Mouse (Mus musculus): ENCODE results near the gene Epb41. TPM values are rescaled to one million over a fixed set of nuclear protein-coding genes. Genes with fewer than 3 reads are reported as not detected.

Gene Epb41
- polyA plus RNA-seq, 1 experiment from 2014 or later, result 91.9 TPM

GRCm38 (mm10) chr4:131970244-131970853 lies 104.8 kb downstream of the Epb41 start:
- 98% methylated on average over 7 of the region's 7 CpGs for WGBS (ENCODE audit: missing documents)
- peaks cover 84% of the 10 kb centered on the region for H3K36me3 ChIP-seq (ENCODE audit: inconsistent target)
- H3K79me2 ChIP-seq (ENCODE audit: inconsistent target), result no peaks in the 10 kb centered on the region
- H3K27ac ChIP-seq, result no peak overlapping the region
- H3K4me3 ChIP-seq (ENCODE audit: inconsistent target), result no peak overlapping the region

- WGBS (ENCODE audit: missing documents), result 100% methylated on average over 2 of the region's 2 CpGs
- no peak overlapping the region for H3K27ac ChIP-seq
- no peak overlapping the region for H3K4me3 ChIP-seq (ENCODE audit: inconsistent target)
- H3K79me2 ChIP-seq (ENCODE audit: inconsistent target), result no peaks in the 10 kb centered on the region
- peaks cover 84% of the 10 kb centered on the region for H3K36me3 ChIP-seq (ENCODE audit: inconsistent target)
These were observed 106.2 kb downstream of the Epb41 start for GRCm38 (mm10) chr4:131968873-131969272.

GRCm38 (mm10) chr4:131957161-131957560 lies 118.0 kb downstream of the Epb41 start:
- Histone ChIP-seq H3K79me2 (ENCODE audit: inconsistent target) (no peaks in the 10 kb centered on the region), H3K27ac (no peak overlapping the region), H3K36me3 (ENCODE audit: inconsistent target) (peaks cover 43% of the 10 kb centered on the region), H3K4me3 (ENCODE audit: inconsistent target) (no peak overlapping the region)
- WGBS (ENCODE audit: missing documents), result 92% methylated on average over 3 of the region's 3 CpGs

GRCm38 (mm10) chr4:131950657-131951056 lies 124.5 kb downstream of the Epb41 start:
- H3K79me2 ChIP-seq (ENCODE audit: inconsistent target), result no peaks in the 10 kb centered on the region
- no peak overlapping the region for H3K27ac ChIP-seq
- no peak overlapping the region for H3K4me3 ChIP-seq (ENCODE audit: inconsistent target)
- H3K36me3 ChIP-seq (ENCODE audit: inconsistent target), result peaks cover 19% of the 10 kb centered on the region
- WGBS (ENCODE audit: missing documents), result 94% methylated on average over 8 of the region's 8 CpGs

- 98% methylated on average over 4 of the region's 5 CpGs for WGBS (ENCODE audit: missing documents)
- H3K4me3 ChIP-seq (ENCODE audit: inconsistent target), result no peak overlapping the region
- peaks cover 12% of the 10 kb centered on the region for H3K36me3 ChIP-seq (ENCODE audit: inconsistent target)
- no peak overlapping the region for H3K27ac ChIP-seq
- H3K79me2 ChIP-seq (ENCODE audit: inconsistent target), result no peaks in the 10 kb centered on the region
These were observed 125.2 kb downstream of the Epb41 start for GRCm38 (mm10) chr4:131949903-131950302.

GRCm38 (mm10) chr4:131947848-131948247 lies 127.3 kb downstream of the Epb41 start:
- Histone ChIP-seq H3K36me3 (ENCODE audit: inconsistent target) (no peaks in the 10 kb centered on the region; the same call in 1 of the 2 replicates), H3K79me2 (ENCODE audit: inconsistent target) (no peaks in the 10 kb centered on the region), H3K4me3 (ENCODE audit: inconsistent target) (no peak overlapping the region), H3K27ac (no peak overlapping the region)
- WGBS (ENCODE audit: missing documents), result 98% methylated on average over 11 of the region's 11 CpGs

- H3K36me3 ChIP-seq (ENCODE audit: inconsistent target), result peaks cover 7% of the 10 kb centered on the region
- H3K4me3 ChIP-seq (ENCODE audit: inconsistent target), result no peak overlapping the region
- H3K27ac ChIP-seq, result no peak overlapping the region
- no peaks in the 10 kb centered on the region for H3K79me2 ChIP-seq (ENCODE audit: inconsistent target)
- WGBS (ENCODE audit: missing documents), result 98% methylated on average over 4 of the region's 4 CpGs
These were observed 134.3 kb downstream of the Epb41 start for GRCm38 (mm10) chr4:131940846-131941245.

GRCm38 (mm10) chr4:131939459-131939858 lies 135.7 kb downstream of the Epb41 start:
- no peak overlapping the region for H3K4me3 ChIP-seq (ENCODE audit: inconsistent target)
- no peaks in the 10 kb centered on the region for H3K79me2 ChIP-seq (ENCODE audit: inconsistent target)
- H3K27ac ChIP-seq, result no peak overlapping the region
- H3K36me3 ChIP-seq (ENCODE audit: inconsistent target), result peaks cover 21% of the 10 kb centered on the region
- WGBS (ENCODE audit: missing documents), result 91% methylated on average over 2 of the region's 2 CpGs

GRCm38 (mm10) chr4:131929146-131929545 lies 146.0 kb downstream of the Epb41 start:
- no peak overlapping the region for H3K4me3 ChIP-seq (ENCODE audit: inconsistent target)
- peaks cover 84% of the 10 kb centered on the region for H3K36me3 ChIP-seq (ENCODE audit: inconsistent target)
- H3K79me2 ChIP-seq (ENCODE audit: inconsistent target), result no peaks in the 10 kb centered on the region
- H3K27ac ChIP-seq, result no peak overlapping the region
- 86% methylated on average over 6 of the region's 6 CpGs for WGBS (ENCODE audit: missing documents)

GRCm38 (mm10) chr4:131924096-131924810 lies 150.9 kb downstream of the Epb41 start:
- 75% methylated on average over 6 of the region's 6 CpGs for WGBS (ENCODE audit: missing documents)
- H3K27ac ChIP-seq, result no peak overlapping the region

GRCm38 (mm10) chr4:131922404-131922803 lies 152.7 kb downstream of the Epb41 start:
- WGBS (ENCODE audit: missing documents), result 76% methylated on average over 13 of the region's 15 CpGs
- no peak overlapping the region for H3K27ac ChIP-seq
- peaks cover 40% of the 10 kb centered on the region for H3K36me3 ChIP-seq (ENCODE audit: inconsistent target)
- no peak overlapping the region for H3K4me3 ChIP-seq (ENCODE audit: inconsistent target)
- H3K79me2 ChIP-seq (ENCODE audit: inconsistent target), result no peaks in the 10 kb centered on the region

More at GRCm38 (mm10) chr4:131924096-131924810, 150.9 kb downstream of the Epb41 start:
- Histone ChIP-seq H3K4me3 (ENCODE audit: inconsistent target) (no peak overlapping the region), H3K36me3 (ENCODE audit: inconsistent target) (peaks cover 59% of the 10 kb centered on the region), H3K79me2 (ENCODE audit: inconsistent target) (no peaks in the 10 kb centered on the region)

- Histone ChIP-seq H3K4me3 (ENCODE audit: inconsistent target) (no peak within 1 kb of the TSS), H3K79me2 (ENCODE audit: inconsistent target) (no peaks in the 10 kb centered on the region), H3K27ac (no peak within 1 kb of the TSS), H3K36me3 (ENCODE audit: inconsistent target) (peaks cover 33% of the 10 kb centered on the region)
- WGBS (ENCODE audit: missing documents), result 2% methylated on average over 83 of the region's 130 CpGs
These were observed 153.4 kb downstream of the Epb41 start, which contains the start of gene Tmem200b for GRCm38 (mm10) chr4:131921461-131922346. Gene Tmem200b (plus strand): TSS chr4:131921771.

GRCm38 (mm10) chr4:131920595-131921351 lies 154.3 kb downstream of the Epb41 start:
- H3K79me2 ChIP-seq (ENCODE audit: inconsistent target), result no peaks in the 10 kb centered on the region
- peaks cover 24% of the 10 kb centered on the region for H3K36me3 ChIP-seq (ENCODE audit: inconsistent target)
- no peak overlapping the region for H3K4me3 ChIP-seq (ENCODE audit: inconsistent target)
- H3K27ac ChIP-seq, result no peak overlapping the region
- WGBS (ENCODE audit: missing documents), result 8% methylated on average over 66 of the region's 76 CpGs

GRCm38 (mm10) chr4:131920141-131920594 lies 155.0 kb downstream of the Epb41 start:
- H3K27ac ChIP-seq, result no peak overlapping the region
- H3K79me2 ChIP-seq (ENCODE audit: inconsistent target), result no peaks in the 10 kb centered on the region
- 15% methylated on average over 41 of the region's 51 CpGs for WGBS (ENCODE audit: missing documents)
- peaks cover 18% of the 10 kb centered on the region for H3K36me3 ChIP-seq (ENCODE audit: inconsistent target)
- no peak overlapping the region for H3K4me3 ChIP-seq (ENCODE audit: inconsistent target)
